Mouse (Mus musculus) liver, embryonic 13.5 days (tissue): ENCODE results near the gene Nfib. TPM values are rescaled to one million over a fixed set of nuclear protein-coding genes. Genes with fewer than 3 reads are reported as not detected.

Experiments used
- ATAC-seq: fragments of 200-750 bp; cut with Nextera tagmentation; 2 replicates; pipeline ENCODE4 v1.8.0; 2017; ENCODE audit warnings: low read depth, mild to moderate bottlenecking, moderate number of reproducible peaks, moderate library complexity
- DNase-seq: peaks from one replicate; pipeline ENCODE4 v3.0.0; 2022
- H3K27ac ChIP-seq: fragments of 300-500 bp; sonication (generic); 2 replicates; pipeline ENCODE4 v1.5.1; 2015; ENCODE audit warnings: moderate library complexity, mild to moderate bottlenecking, inconsistent platforms
- H3K27me3 ChIP-seq: fragments of 300-500 bp; sonication (generic); 2 replicates; pipeline ENCODE4 v1.6.1; 2015; ENCODE audit warnings: mild to moderate bottlenecking, inconsistent platforms
- H3K36me3 ChIP-seq: fragments of 300-500 bp; sonication (generic); 2 replicates; pipeline ENCODE4 v1.6.1; 2015; ENCODE audit warnings: mild to moderate bottlenecking, inconsistent platforms
- H3K4me1 ChIP-seq: fragments of 300-500 bp; sonication (generic); replicated peaks from 2 replicates; pipeline ENCODE4 v1.6.1; 2015; ENCODE audit warnings: inconsistent platforms
- H3K4me2 ChIP-seq: fragments of 300-500 bp; sonication (generic); 2 replicates; pipeline ENCODE4 v1.6.1; 2015; ENCODE audit warnings: inconsistent platforms, mild to moderate bottlenecking, moderate library complexity
- H3K4me3 ChIP-seq: fragments of 300-500 bp; sonication (generic); replicated peaks from 2 replicates; pipeline ENCODE4 v1.5.1; 2015; ENCODE audit warnings: mild to moderate bottlenecking, inconsistent platforms
- H3K9ac ChIP-seq: fragments of 300-500 bp; sonication (generic); 2 replicates; pipeline ENCODE4 v1.6.1; 2015; ENCODE audit warnings: mild to moderate bottlenecking, inconsistent platforms
- H3K9me3 ChIP-seq: fragments of 300-500 bp; sonication (generic); replicated peaks from 2 replicates; pipeline ENCODE4 v1.6.1; 2016; ENCODE audit warnings: inconsistent platforms
- WGBS: fragments of 180-500 bp; shearing (Covaris S2); methylation state at CpG from one replicate; pipeline ENCODE4 v1.1.7; 2015; ENCODE audit not compliant: insufficient replicate concordance; 5-methylcytosine and 5-hydroxymethylcytosine counted together
- polyA plus RNA-seq: library from polyadenylated mRNA; unstranded; fragments of >200 nt; fragmentation: Nextera tagmentation; extraction: Ambion mirVana; gene quantifications from 2 replicates; pipeline ENCODE4 v1.2.1, GENCODE M21; 2015

Nfib gene
- 4.9 and 5.9 TPM in 2 replicates for polyA plus RNA-seq

DNA sequence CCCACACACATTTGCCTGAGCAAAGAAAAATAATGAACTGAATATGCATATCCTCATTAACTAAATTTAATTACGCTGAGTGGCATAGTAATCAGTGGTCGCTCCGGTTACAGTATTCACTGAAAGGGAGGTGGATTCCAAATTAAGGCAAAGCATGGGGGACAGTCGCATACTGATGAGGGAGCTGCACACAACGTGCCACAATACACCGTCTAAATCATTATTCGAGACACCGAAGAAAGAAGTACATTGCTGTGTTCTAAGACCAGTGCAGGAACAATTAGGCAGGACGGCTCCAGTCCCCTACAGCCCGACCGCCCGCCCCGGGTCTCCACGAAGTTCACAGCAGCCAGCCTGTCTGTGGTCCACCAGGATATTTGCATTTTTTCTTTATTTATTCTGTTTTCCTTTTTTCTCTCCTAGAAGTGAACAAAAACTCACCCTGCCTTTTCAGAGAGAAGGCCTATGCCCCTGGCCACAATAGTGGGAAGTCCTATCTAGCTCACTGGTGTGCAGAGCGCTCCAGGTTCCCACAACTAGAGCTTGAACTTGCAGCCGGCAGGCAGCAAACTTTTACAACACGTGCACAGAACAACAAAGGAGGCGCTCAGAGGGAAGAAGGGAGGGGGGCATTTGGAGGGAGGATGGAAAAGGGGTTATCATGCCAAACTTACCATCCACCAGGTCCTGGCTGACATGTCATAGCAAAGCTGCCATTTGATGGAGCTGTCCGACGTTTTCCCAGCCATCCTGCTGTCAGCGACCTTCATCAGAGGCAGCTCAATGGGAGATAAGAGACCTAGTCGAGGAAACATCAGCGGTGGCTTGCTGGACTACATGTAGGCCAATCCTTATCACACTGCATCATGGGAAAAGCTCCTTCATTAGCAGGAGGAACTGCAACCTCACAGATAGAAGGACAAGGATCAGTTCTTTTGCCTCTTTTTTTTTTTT, at the start of gene Nfib:
Nfib (minus strand) TSS at position 910 of the 954 bp plus-strand sequence.
- H3K27ac ChIP-seq, result no peak within 1 kb of the TSS
- H3K27me3 ChIP-seq, result no peaks in the 10 kb centered on the region
- no peak for DNase-seq
- H3K9me3 ChIP-seq, result no peaks in the 10 kb centered on the region
- H3K4me3 ChIP-seq, result no peak within 1 kb of the TSS
- 54% methylated on average over 23 of the region's 23 CpGs for WGBS
- no peaks in the 10 kb centered on the region for H3K36me3 ChIP-seq
- H3K4me1 ChIP-seq, result 0 out of 2 replicates have a peak, but pooled peaks cover 3% of the 10 kb centered on the region
- H3K9ac ChIP-seq, result no peak within 1 kb of the TSS
- no peak within 1 kb of the TSS for H3K4me2 ChIP-seq
- ATAC-seq, result no peak

DNA sequence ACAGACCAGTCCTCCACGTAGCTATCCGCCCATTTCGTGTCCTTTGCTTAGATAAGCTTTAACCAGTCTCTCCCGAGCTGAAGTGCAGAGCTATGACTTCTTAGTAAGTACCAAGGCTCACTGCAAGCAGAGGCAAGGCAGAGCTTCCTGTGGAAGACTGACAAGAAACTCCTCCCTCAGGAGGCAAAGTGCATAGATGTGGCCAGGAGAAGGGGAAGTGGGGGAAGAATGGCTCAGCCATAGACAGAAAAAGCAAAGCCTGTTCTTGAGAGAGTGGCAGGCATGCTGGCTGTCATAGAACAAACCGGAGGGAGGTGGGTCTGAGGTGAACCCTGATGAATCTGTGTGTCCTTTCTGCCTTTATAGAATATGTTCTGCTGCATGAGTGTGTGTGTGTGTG, 30.2 kb upstream of the Nfib start:
- Histone ChIP-seq H3K27me3 (no peaks in the 10 kb centered on the region), H3K4me3 (no peak overlapping the region), H3K27ac (no peak overlapping the region), H3K4me1 (no peaks in the 10 kb centered on the region), H3K9me3 (no peaks in the 10 kb centered on the region), H3K9ac (no peak overlapping the region), H3K4me2 (no peak overlapping the region), H3K36me3 (no peaks in the 10 kb centered on the region)
- ATAC-seq (no peak), DNase-seq (no peak)
- WGBS, result 14% methylated on average over 5 of the region's 5 CpGs

DNA sequence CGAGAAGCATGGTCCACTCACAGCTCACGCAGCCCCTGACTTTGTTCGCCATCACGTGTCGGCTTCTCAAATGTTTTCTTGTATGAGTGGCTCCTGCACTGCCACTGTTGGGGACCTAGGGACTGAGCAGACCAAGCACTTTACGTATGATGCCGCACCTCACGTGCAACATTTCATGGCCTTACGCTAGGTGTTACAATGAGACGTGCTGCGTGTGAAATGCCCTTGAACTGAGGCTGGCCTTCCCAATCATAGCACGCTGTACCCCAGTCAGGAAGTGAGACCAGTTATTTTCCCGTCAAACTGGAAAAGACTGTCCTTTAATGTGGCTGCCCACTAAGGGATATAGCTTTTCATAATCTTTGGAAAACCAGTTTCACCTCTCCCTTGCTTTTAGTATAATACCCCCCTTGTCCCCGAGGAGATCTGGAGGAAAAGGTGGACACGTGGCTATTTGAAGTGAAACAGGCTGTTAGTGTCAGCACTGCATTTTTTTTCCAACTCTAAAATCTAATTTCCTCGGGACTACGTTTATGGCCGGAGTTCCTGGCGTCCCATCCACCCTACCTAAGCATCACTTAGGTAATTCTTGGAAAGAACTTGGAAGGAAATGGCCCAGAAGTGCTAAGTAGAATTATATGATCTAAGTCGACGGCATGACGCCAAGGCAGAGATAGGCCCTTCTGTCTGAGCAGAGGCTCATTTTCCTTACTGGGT, 29.4 kb upstream of the Nfib start:
- Histone ChIP-seq H3K36me3 (no peaks in the 10 kb centered on the region), H3K27ac (no peak overlapping the region), H3K4me2 (no peak overlapping the region), H3K4me3 (no peak overlapping the region), H3K27me3 (no peaks in the 10 kb centered on the region), H3K4me1 (no peaks in the 10 kb centered on the region), H3K9me3 (no peaks in the 10 kb centered on the region), H3K9ac (no peak overlapping the region)
- ATAC-seq (no peak), DNase-seq (no peak)
- 76% methylated on average over 22 of the region's 22 CpGs for WGBS

DNA sequence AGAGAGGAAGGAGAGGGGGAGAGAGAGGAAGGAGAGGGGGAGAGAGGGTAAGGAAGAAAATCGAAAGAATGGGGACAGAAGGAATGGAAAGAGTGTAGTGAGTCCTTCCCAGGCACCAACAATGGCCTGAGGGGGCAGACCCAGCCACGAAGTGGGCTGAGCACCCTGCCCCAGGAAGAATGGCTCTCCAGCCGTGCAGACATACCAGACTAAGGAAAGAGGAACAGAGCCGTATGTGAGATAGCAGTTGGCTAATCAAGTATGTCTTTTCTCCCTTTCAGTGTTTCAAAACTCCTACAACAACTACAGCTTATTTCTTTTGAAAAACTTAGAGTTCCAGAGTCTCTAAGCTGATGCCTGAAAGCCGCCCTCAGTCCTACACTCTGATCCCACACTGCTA, 28.8 kb upstream of the Nfib start:
- no peak overlapping the region for H3K4me3 ChIP-seq
- H3K27me3 ChIP-seq, result no peaks in the 10 kb centered on the region
- 35% methylated on average over 5 of the region's 5 CpGs for WGBS
- no peaks in the 10 kb centered on the region for H3K9me3 ChIP-seq
- H3K4me1 ChIP-seq, result no peaks in the 10 kb centered on the region
- H3K9ac ChIP-seq, result no peak overlapping the region
- DNase-seq (no peak), ATAC-seq (no peak)
- no peaks in the 10 kb centered on the region for H3K36me3 ChIP-seq
- H3K4me2 ChIP-seq, result no peak overlapping the region
- no peak overlapping the region for H3K27ac ChIP-seq

DNA sequence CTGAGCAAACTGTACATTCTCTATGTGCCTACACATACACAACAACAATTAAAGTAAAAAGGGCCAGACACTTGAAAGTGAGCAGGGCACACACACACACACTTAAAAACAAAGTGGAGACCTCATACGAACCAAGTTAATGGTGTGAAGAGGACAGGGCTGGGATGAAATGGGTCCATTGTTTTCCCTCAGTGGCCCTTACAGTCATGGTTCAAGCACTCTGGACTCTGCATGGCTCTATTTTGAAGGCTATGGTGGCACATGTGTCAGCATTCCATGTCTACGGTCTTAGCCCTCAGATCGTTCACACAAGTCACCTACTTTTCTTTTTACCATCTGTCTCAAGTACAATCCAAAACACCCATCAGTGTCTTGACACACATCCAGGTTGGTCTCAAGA, 28.1 kb upstream of the Nfib start:
- no peak overlapping the region for H3K9ac ChIP-seq
- 76% methylated on average over 3 of the region's 3 CpGs for WGBS
- no peak for DNase-seq

DNA sequence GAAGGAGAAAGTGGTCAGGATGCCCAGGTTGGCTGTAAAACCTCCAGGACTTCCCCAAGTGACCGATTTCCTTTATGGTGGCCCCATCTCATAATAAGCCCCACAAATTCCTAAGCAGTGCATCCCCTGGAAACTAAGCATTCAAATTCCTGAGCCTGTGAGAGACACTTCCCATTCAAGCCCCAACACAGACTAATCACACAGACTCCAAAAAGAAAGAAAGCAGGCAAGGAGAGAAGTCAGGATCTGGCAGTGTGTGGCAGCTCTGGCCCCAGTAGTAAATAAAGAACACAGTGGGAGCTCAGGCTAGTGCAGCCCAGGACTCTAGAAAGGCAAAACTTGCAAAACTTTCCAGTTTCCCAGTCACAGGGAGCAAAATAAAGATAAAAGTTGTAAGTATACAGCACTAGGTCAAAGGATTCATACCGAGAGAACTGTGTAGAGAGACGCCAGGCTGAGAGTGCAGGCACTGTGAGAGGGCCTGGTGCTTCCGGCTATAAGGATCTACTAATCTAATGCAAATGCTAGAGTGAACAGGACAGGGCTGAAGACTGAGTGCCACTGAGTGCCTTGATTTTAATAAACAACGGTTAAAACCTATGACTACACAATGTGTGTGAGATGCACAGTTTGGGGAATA, 24.8 kb upstream of the Nfib start:
- Histone ChIP-seq H3K9me3 (no peaks in the 10 kb centered on the region), H3K27ac (no peak overlapping the region), H3K4me2 (no peak overlapping the region), H3K27me3 (no peaks in the 10 kb centered on the region), H3K4me3 (no peak overlapping the region), H3K36me3 (no peaks in the 10 kb centered on the region), H3K4me1 (no peaks in the 10 kb centered on the region), H3K9ac (no peak overlapping the region)
- DNase-seq (no peak), ATAC-seq (no peak)
- 68% methylated on average over 5 of the region's 5 CpGs for WGBS

More for the DNA sequence above, 28.1 kb upstream of the Nfib start:
- Histone ChIP-seq H3K4me1 (no peaks in the 10 kb centered on the region), H3K27ac (no peak overlapping the region), H3K9me3 (no peaks in the 10 kb centered on the region), H3K4me2 (no peak overlapping the region), H3K4me3 (no peak overlapping the region), H3K27me3 (no peaks in the 10 kb centered on the region), H3K36me3 (no peaks in the 10 kb centered on the region)
- ATAC-seq, result no peak

DNA sequence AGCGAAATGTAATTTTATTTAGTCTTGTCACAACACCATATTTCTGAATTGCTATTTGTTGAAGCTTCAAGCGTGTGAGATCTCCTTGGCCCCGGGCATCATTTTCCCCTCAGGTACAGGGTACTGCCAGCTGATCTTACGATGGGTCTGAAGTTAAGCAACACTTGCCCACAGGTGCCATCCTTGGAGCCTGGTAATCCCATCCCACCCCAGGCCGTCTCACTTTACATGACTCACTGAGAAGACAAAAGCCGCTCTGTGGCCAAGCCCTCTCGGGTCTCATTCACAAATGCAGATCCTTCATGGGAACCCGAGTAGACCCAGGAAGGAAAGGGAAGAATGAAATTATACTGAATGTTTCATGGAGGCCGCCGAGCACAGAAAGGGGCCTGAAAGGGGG, 18.5 kb upstream of the Nfib start:
- Histone ChIP-seq H3K9ac (no peak overlapping the region), H3K27ac (no peak overlapping the region), H3K4me3 (no peak overlapping the region), H3K4me1 (no peaks in the 10 kb centered on the region), H3K9me3 (no peaks in the 10 kb centered on the region), H3K36me3 (no peaks in the 10 kb centered on the region), H3K4me2 (no peak overlapping the region), H3K27me3 (no peaks in the 10 kb centered on the region)
- DNase-seq (no peak), ATAC-seq (no peak)
- 67% methylated on average over 10 of the region's 10 CpGs for WGBS

DNA sequence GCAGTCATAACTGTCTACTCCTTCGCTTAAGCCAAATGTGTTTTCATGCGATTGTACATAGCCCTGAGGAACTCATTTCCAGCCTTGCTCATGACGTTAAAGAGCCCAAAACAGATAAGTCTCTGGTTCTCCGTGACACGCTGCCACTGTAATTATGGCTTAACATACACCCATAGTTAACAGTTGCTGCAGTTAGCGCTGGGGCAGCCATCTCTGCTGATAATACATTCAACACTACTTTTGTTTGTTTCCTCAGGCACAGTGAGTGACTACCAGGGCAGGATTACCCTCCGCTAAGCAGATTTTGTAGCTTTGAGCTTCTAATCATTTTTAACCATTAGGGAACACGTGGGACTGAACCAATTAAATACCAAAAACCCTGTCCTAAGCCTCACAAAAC, 17.5 kb upstream of the Nfib start:
- ATAC-seq, result no peak
- Histone ChIP-seq H3K4me2 (no peak overlapping the region), H3K9me3 (no peaks in the 10 kb centered on the region), H3K27me3 (no peaks in the 10 kb centered on the region), H3K27ac (no peak overlapping the region), H3K4me3 (no peak overlapping the region), H3K36me3 (no peaks in the 10 kb centered on the region), H3K4me1 (no peaks in the 10 kb centered on the region), H3K9ac (no peak overlapping the region)
- WGBS, result 71% methylated on average over 8 of the region's 8 CpGs
- no peak for DNase-seq

DNA sequence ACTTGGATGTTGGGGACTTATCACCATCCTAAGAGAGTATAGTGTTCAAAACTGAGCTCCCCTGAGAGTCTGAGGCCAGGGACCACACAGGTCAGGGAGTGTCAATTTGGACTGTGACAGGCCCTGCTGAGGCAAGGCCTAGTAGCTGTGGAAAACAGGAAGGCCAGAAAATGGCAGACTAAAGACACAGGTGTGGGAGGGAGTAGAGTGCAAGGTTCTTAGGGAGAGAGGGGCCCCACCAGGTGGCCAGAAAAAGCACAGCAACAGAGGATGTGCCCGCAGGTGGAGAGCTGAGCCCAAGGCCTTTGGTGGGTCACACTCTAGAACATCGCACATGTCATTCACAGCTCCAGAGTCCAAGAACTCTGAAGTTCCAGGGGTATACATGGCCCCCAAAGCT, 10.3 kb upstream of the Nfib start:
- Histone ChIP-seq H3K9me3 (no peaks in the 10 kb centered on the region), H3K27ac (no peak overlapping the region)
- 66% methylated on average over 2 of the region's 2 CpGs for WGBS

DNA sequence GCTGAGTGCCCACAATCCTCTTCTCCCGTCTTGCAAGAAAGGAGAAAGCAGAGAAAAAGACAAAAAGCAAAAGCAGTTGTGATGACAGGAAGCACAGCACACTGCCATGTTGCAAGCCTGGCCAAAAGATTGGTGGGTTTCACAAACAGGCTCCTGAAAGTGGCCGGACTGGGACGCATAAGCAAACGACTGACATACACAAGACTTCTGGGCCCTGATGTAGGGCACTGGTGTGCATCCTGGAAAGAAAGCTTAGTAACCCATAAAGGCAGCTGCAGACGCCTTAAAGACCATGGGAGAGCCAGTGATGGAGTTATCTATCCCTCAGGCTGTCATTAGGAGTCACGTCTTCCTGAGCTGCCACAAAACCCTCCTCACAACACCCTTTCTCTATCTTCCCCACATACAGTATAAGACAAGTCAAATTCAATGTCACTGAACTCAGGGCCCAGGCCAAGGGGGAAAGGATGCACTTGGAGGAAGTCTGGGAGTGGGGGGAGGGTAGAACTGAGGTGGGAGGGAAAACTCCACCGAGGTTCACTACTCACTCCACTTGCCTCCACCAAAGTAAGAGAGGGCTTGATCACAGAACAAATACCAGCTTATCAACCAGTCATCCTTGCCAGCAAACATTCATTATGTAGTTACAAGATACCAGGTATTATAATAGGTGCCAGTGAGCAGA, 6.2 kb upstream of the Nfib start:
- 55% methylated on average over 7 of the region's 7 CpGs for WGBS
- no peaks in the 10 kb centered on the region for H3K9me3 ChIP-seq
- no peaks in the 10 kb centered on the region for H3K27me3 ChIP-seq
- DNase-seq (no peak), ATAC-seq (no peak)
- H3K36me3 ChIP-seq, result no peaks in the 10 kb centered on the region
- no peak overlapping the region for H3K4me3 ChIP-seq
- H3K4me2 ChIP-seq, result no peak overlapping the region
- H3K9ac ChIP-seq, result no peak overlapping the region
- no peaks in the 10 kb centered on the region for H3K4me1 ChIP-seq
- H3K27ac ChIP-seq, result no peak overlapping the region

More for the DNA sequence above, 10.3 kb upstream of the Nfib start:
- no peak overlapping the region for H3K9ac ChIP-seq
- DNase-seq (no peak), ATAC-seq (no peak)
- no peaks in the 10 kb centered on the region for H3K36me3 ChIP-seq
- no peak overlapping the region for H3K4me2 ChIP-seq
- no peaks in the 10 kb centered on the region for H3K4me1 ChIP-seq
- no peak overlapping the region for H3K4me3 ChIP-seq
- H3K27me3 ChIP-seq, result no peaks in the 10 kb centered on the region

DNA sequence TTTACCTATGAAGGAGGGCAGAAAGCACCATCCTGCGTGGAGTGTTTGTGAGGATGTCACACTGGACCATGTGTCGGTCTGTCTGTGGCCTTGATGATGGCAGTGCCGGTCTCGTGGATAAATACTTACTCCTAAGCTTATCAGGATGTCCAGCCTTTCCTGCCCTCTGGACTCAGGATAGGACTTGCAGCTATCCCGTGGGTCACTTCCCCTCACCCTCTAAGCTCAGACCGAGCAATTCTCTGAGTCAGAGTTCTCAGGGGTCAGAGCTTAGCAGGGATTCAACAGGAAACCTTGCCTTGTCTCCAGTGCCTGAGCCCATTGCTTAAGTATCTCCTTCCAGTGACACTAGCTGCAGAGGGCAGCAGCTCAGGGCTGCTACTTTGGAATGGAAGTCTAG, 4.1 kb upstream of the Nfib start:
- Histone ChIP-seq H3K27me3 (no peaks in the 10 kb centered on the region), H3K27ac (no peak overlapping the region), H3K4me1 (0 out of 2 replicates have a peak, but pooled peaks cover 3% of the 10 kb centered on the region), H3K4me3 (no peak overlapping the region), H3K9ac (no peak overlapping the region), H3K9me3 (no peaks in the 10 kb centered on the region), H3K4me2 (no peak overlapping the region), H3K36me3 (no peaks in the 10 kb centered on the region)
- DNase-seq (no peak), ATAC-seq (no peak; the same call in 1 of the 2 replicates)
- WGBS, result 23% methylated on average over 6 of the region's 6 CpGs
